Mouse (Mus musculus): Measurements from ENCODE around the gene Jak2. TPM values are rescaled to one million over a fixed set of nuclear protein-coding genes. Genes with fewer than 3 reads are reported as not detected.

Gene Jak2
- total RNA-seq (2021): 10 to 100 TPM; 52.9 to 58.9 TPM

DNA sequence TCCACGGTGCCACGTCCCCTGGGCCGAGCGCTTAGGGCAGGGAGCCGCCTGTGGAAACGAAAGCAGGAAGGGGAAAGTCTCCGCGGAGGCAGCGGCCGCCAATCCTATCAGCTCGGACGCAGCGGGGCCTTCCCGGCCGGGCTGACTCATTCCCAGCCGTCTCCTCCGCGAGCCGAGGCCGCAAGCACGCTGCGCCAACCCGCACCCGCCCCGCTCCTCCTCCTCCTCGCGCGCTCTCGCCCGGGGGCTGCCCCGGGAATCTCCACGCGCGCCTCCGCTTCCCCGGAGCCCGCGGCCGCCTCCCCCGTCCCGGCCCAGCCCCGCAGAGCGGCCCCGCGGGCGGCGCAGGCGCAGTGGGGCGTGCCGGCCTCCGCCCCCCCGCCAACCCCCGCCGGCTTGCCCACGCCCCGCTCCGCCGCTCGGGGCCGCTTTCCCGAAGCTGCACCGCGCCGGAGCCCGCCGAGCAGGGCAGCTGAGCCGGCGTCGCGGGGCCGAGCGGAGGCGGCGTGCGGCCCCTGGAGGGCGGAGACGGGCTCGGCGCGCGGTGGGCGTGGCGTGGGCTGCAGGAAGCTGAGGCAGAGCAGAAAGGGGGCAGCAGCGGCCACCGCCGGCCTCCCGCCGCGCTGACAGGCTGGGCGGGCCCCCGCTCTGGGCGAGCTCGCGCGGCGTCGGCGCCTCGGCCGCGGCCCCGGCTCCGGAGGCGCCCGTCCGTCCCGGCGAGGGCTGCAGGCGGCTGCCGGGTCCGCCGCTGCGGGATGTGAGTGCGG, at the start of gene Jak2:
Gene Jak2, plus strand, starts transcription at position 638 of the 767 bp plus-strand sequence.
- DNase-seq: peak; percentile 92
- intact Hi-C loops (cut with DNase I): loop anchor here (5.0 to 10.0 kb wide), 2 partner anchors 149 to 477 kb away; partner anchors contain the start of gene Rcl1

DNA sequence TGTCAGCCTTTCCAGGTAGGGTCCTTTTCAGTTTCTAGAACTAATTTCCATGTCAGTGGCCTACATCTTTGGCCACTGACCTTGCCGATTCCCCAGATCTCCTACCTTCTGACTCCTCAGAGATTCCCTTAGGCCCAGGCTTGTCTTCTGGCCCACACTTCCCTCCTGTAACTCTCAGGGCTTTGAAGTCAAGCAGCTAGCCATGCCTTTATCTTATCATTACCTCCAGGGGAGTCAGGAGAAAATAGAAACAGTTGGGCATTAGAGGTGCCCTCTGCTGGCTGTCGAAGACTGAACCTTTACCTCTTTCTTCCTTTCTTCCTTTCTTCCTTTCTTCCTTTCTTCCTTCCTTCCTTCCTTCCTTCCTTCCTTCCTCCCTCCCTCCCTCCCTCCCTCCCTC, 48.3 kb upstream of the Jak2 start:
- no peak for DNase-seq
- intact Hi-C loops (cut with DNase I): no loop called here

- DNase-seq: no peak
- intact Hi-C loops (cut with DNase I): no loop called here
Observed at GRCm38 (mm10) chr19:29204583-29204982, 47.0 kb upstream of the Jak2 start.

- intact Hi-C loops (cut with DNase I): no loop called here
- no peak for DNase-seq
Observed at GRCm38 (mm10) chr19:29205267-29205666, 46.4 kb upstream of the Jak2 start.

DNA sequence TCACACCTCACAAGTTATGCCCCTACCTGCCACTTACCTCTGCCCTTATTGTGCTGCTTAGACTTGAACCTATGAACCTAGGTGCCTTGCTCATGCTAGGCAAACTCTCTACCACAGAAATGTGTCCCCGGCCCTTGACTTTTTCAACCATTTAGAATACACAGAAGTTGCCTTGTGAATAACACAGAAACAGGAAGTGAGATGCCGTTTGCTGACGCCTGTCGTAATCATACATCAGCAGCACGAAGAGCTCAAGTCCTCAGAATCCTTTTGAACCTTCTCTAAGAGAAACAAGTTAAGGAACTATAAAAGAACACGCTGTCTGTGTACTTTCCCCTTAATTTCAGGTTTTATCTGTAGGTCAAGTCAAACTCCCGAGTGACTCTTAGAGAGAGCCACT, 41.7 kb upstream of the Jak2 start:
- DNase-seq: no peak
- intact Hi-C loops (cut with DNase I): no loop called here

DNA sequence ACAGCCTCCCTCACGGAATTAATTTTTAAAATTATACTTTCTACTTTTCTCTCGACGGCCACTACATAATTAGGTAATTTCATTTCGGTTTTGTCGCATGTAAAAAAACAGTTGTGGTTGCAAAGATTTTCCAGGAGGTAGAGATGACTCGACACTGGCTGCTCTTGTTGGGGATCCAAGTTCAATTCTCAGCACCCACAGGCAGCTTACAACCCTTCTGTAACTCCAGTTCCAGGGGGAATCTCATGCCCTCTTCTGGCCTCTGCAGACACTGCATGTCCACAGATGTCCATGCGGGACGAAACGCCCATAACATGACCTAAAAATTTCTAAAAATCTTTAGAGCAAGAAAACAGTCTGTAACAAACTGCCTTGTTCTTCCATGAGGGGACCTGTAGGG, 41.3 kb upstream of the Jak2 start:
- intact Hi-C loops (cut with DNase I): no loop called here
- DNase-seq: no peak

DNA sequence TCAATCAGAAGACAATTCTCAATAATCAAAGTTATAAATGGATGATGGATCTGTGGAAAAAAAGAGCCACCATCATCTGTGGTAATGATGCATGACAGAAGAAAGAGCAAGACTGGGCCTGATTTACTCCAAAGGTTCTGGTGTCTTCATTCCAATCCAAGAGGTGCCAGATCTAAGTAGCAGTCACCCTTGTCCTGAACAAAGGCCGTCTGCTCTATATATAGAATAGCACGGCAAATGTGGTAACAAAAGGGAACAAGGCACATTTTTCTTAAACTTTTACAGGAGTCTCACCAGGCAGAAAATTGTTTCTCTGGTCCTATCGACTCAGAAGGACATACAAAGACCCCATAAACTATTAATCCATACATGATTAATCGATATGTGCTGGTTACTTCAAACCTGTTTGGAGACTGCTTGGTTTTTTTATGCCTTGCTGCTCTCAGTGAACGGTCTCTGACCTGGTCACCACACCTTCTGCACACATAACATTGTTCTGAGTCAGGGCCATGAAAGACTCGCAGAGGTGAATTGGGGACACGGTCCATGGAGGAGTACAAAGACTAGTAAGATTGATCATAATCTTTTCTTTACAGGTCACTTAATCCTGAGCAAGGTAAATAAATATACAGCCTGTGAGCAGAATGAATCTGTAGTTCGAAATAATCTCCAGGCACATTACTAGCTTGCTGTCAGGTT, 35.7 kb upstream of the Jak2 start:
- no peak for DNase-seq
- intact Hi-C loops (cut with DNase I): no loop called here

- intact Hi-C loops (cut with DNase I): no loop called here
- DNase-seq: no peak
Observed at GRCm38 (mm10) chr19:29221867-29222266, 29.8 kb upstream of the Jak2 start.

DNA sequence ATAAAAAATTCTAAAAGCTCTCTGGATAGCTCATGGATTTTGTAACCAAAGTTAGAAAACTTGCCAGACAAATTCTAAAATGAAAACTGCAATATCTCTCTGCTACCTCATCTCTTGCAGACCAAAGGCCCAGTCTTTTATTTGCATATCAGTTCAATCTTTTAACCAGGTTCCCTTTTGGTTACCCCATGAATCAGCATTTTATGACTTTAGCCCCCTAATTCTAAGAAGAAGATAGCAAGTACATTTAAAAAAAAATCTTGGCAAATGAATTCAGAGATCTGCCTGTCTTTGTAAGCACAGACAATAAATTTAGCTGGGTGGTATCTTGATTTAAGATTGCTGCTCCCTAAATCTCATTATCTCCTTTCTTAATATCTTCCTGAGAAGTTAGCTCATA, 26.7 kb upstream of the Jak2 start:
- intact Hi-C loops (cut with DNase I): no loop called here
- no peak for DNase-seq

GRCm38 (mm10) chr19:29226996-29227395, 24.6 kb upstream of the Jak2 start:
- no peak for DNase-seq
- intact Hi-C loops (cut with DNase I): no loop called here

GRCm38 (mm10) chr19:29227941-29228590, 23.6 kb upstream of the Jak2 start:
- intact Hi-C loops (cut with DNase I): no loop called here
- no peak for DNase-seq

- no peak for DNase-seq
- intact Hi-C loops (cut with DNase I): no loop called here
Observed at GRCm38 (mm10) chr19:29228989-29229388, 22.6 kb upstream of the Jak2 start.

DNA sequence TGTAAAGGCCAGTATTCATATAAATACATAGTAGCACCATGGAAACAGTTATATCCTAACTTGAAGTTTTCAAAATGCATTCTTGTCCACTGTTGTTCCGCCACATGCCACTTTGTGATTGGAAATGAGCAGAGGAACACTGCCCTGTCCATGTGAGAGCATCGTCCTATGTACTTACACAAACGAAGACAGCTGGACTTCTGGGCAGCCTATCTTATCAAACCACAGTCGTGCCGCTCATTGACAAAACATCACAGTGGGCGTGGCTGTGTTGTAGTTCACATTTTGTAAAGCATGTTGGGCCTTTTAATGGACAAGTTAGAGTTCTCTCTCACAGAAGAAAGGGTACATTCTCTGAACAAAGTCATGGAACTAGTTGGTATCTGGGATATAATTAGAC, 18.9 kb upstream of the Jak2 start:
- intact Hi-C loops (cut with DNase I): no loop called here
- DNase-seq: no peak

- intact Hi-C loops (cut with DNase I): no loop called here
- no peak for DNase-seq
Observed at GRCm38 (mm10) chr19:29236658-29237385, 14.8 kb upstream of the Jak2 start.

DNA sequence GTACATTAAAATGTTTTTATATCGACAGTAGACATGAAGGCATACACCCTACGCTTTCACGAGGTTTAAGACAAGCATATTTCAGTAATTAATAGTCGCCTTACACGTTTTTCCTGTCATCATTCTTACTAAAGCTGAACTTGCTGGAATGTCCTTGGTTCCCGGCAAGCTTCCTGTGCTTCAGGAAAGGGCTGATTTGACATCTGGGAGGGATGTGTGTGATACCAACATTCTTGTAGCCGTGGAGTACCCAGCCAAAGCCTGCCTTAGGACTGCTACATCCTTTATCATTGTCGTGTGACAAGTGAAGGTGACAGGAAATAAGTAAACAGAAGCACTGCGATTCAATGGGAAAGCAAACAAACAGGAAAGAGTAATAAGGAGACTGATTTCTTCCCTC, 13.5 kb upstream of the Jak2 start:
- intact Hi-C loops (cut with DNase I): no loop called here
- no peak for DNase-seq

GRCm38 (mm10) chr19:29239513-29240235, 12.0 kb upstream of the Jak2 start:
- intact Hi-C loops (cut with DNase I): no loop called here
- DNase-seq: no peak

DNA sequence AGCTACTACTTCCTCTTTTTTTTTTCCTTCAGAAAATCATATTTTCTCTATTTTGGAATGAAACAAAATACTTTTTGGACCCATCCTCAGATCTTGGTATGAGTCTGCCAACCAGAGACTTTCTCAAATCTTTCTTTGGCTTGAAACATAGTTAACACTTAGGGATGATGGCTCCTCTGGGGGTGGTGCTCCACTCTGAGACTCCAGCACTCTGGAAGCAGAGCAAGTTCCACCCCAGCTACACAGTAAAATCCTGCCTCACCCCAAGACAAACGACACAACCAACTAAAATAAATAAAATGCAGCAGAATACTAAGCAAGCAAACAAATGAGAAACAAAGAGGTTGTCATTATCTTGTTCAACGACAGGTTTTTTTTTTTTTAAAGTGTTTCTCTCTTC, 11.0 kb upstream of the Jak2 start:
- no peak for DNase-seq
- intact Hi-C loops (cut with DNase I): no loop called here

DNA sequence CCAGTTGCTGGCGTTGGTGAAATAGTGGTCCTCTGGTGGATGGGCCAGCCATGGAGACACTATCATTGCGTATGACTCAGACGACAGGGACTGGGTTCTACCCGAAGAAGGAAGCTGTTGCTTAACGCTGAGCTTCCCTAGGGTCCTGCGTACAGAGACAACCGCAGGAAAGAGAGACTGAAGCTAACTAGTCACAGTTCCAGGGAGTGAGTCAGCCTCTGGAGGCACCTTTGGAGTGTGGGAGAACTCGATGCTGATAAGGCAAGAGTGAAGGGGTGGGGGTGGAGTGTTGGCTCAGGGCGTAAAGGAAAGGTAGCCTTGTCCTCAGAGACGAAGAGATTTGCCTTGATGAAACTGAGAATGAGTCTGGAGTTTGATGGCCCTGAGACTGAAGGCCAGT, 10.0 kb upstream of the Jak2 start:
- intact Hi-C loops (cut with DNase I): no loop called here
- DNase-seq: no peak

DNA sequence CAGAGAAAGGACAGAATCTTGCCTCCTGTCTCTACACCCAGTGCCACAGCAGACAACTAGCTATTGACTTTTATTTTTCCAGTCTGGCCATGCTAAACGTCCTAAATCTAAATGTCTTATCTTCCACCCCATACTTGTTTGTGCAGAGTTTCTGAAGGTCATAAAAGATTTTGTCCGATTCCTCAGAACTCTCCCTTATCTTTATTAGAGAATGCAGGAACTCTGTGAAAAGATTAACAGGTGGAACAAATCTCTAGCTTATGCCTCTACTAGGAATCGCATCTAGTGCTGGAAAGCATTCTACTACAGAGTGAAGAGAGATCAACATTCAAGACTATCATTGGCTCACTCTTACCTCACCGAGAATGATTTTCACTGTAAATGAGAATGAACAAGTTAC, 1.7 kb upstream of the Jak2 start:
- intact Hi-C loops (cut with DNase I): loop anchor here (5.0 to 10.0 kb wide), 2 partner anchors 148 to 475 kb away; partner anchors contain the start of gene Rcl1
- DNase-seq: no peak

Measured in left cerebral cortex, postnatal 4 days (tissue).